Mouse (Mus musculus): ENCODE measurements around the gene Dscam. TPM values are rescaled to one million over a fixed set of nuclear protein-coding genes. Genes with fewer than 3 reads are reported as not detected.

Dscam gene
- polyA plus RNA-seq, 1 experiment from 2014 or later, result not detected

DNA sequence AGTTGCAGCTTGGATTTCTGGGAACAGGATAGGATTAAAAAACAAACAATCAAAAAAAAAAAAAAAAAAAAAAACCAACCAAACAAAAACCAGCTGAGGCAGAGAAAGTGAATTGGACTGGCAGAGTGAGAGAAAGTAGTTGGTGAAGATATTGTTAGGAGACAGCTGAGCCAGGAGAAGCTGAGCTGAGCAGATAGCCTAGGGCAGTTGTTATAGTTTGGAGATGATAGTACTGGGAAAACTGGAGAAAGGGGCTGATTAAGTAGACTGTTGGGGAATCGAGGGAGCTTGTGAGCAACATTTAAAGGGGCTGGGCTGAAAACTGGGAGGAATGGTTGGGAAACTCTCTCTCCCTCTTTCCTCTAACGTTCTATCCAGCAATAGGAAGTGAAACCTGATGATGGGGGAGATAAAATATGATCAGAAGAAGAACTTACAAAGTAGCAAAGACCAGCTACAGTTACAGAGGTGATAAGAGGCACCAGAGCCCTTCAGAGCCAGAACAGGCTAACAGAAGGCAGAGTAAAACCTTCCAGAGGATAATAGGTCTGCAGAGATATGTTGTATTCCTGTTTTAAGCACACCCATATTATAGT is 201.6 kb downstream of the Dscam start:
- no peaks in the 10 kb centered on the region for H3K36me3 ChIP-seq (ENCODE audit: control insufficient read depth, insufficient read depth, low read length)
- H3K27ac ChIP-seq (ENCODE audit: low read depth, low read length), result no peak overlapping the region
- no peak overlapping the region for H3K4me2 ChIP-seq (replicated peaks; ENCODE audit: low read depth, low read length)
- no peak overlapping the region for H3K9ac ChIP-seq (ENCODE audit: low read depth, low read length)
- 36% methylated on average over 2 of the region's 2 CpGs for WGBS
- H3K4me3 ChIP-seq (ENCODE audit: low read length), result no peak overlapping the region
- H3K4me1 ChIP-seq (ENCODE audit: control insufficient read depth, insufficient read depth, low read length), result no peaks in the 10 kb centered on the region
- no peaks in the 10 kb centered on the region for H3K27me3 ChIP-seq (ENCODE audit: control insufficient read depth, insufficient read depth, low read length)
- H3K9me3 ChIP-seq (ENCODE audit: control insufficient read depth, low read length), result no peaks in the 10 kb centered on the region
- ATAC-seq (ENCODE audit: low FRiP score, low TSS enrichment), result no peak

GRCm38 (mm10) chr16:96959695-96960094 is 210.9 kb downstream of the Dscam start:
- ATAC-seq (ENCODE audit: low FRiP score, low TSS enrichment), result no peak
- H3K9ac ChIP-seq (ENCODE audit: low read depth, low read length), result no peak overlapping the region
- no peak overlapping the region for H3K4me2 ChIP-seq (replicated peaks; ENCODE audit: low read depth, low read length)
- no peaks in the 10 kb centered on the region for H3K36me3 ChIP-seq (ENCODE audit: control insufficient read depth, insufficient read depth, low read length)
- no peaks in the 10 kb centered on the region for H3K9me3 ChIP-seq (ENCODE audit: control insufficient read depth, low read length)
- no peaks in the 10 kb centered on the region for H3K27me3 ChIP-seq (ENCODE audit: control insufficient read depth, insufficient read depth, low read length)
- H3K27ac ChIP-seq (ENCODE audit: low read depth, low read length), result no peak overlapping the region
- WGBS, result 82% methylated on average over 3 of the region's 3 CpGs
- H3K4me1 ChIP-seq (ENCODE audit: control insufficient read depth, insufficient read depth, low read length), result no peaks in the 10 kb centered on the region
- H3K4me3 ChIP-seq (ENCODE audit: low read length), result no peak overlapping the region

- Histone ChIP-seq H3K27me3 (ENCODE audit: control insufficient read depth, insufficient read depth, low read length) (no peaks in the 10 kb centered on the region), H3K9me3 (ENCODE audit: control insufficient read depth, low read length) (no peaks in the 10 kb centered on the region), H3K4me3 (ENCODE audit: low read length) (no peak overlapping the region), H3K27ac (ENCODE audit: low read depth, low read length) (no peak overlapping the region), H3K4me2 (replicated peaks; ENCODE audit: low read depth, low read length) (no peak overlapping the region), H3K9ac (ENCODE audit: low read depth, low read length) (no peak overlapping the region), H3K36me3 (ENCODE audit: control insufficient read depth, insufficient read depth, low read length) (no peaks in the 10 kb centered on the region), H3K4me1 (ENCODE audit: control insufficient read depth, insufficient read depth, low read length) (no peaks in the 10 kb centered on the region)
- WGBS, result 44% methylated on average over 11 of the region's 11 CpGs
- ATAC-seq (ENCODE audit: low FRiP score, low TSS enrichment), result no peak
These were observed 224.9 kb downstream of the Dscam start for GRCm38 (mm10) chr16:96945468-96946302.

DNA sequence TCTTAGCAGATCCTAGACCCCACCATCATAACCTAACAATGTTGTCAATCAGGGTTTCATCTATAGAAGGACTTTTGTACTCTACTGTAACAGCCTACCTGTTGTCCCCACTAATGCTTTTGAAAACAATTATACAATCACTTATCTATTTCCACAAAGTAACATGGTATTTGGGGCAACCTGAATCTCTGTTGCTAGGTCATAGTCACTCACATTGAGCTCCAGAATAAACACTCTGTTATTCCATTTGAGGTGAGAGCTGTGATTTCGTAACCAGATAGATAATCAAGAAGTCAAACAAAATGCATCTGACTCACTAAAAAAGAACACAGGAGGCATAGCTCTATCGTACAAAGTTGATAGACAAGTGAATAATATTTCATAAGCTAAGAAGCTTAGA is 226.9 kb downstream of the Dscam start:
- Histone ChIP-seq H3K4me2 (replicated peaks; ENCODE audit: low read depth, low read length) (no peak overlapping the region), H3K27ac (ENCODE audit: low read depth, low read length) (no peak overlapping the region), H3K9me3 (ENCODE audit: control insufficient read depth, low read length) (no peaks in the 10 kb centered on the region), H3K4me3 (ENCODE audit: low read length) (no peak overlapping the region), H3K9ac (ENCODE audit: low read depth, low read length) (no peak overlapping the region), H3K27me3 (ENCODE audit: control insufficient read depth, insufficient read depth, low read length) (no peaks in the 10 kb centered on the region), H3K4me1 (ENCODE audit: control insufficient read depth, insufficient read depth, low read length) (no peaks in the 10 kb centered on the region), H3K36me3 (ENCODE audit: control insufficient read depth, insufficient read depth, low read length) (no peaks in the 10 kb centered on the region)
- ATAC-seq (ENCODE audit: low FRiP score, low TSS enrichment), result no peak
- WGBS, result 84% methylated on average over 2 of the region's 2 CpGs

DNA sequence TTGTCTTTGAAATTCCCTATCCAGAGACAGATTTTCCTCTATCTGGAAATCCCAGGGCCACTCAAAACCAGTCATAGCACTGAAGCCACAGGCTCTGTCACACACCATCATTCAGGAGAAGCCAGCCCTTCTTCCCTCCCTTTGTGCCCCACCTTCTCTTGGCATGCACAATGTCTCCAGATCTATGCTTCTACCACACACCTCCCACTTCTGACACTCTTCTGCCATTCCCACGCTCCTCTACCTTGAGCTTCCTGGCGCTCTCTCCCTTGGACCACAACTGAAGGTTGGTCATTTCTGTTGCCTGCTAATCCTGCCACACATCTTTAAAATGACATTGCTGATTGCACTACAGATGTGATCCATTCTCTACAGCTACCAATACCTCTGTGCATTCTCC is 235.8 kb downstream of the Dscam start:
- Histone ChIP-seq H3K9me3 (ENCODE audit: control insufficient read depth, low read length) (no peaks in the 10 kb centered on the region), H3K4me3 (ENCODE audit: low read length) (no peak overlapping the region), H3K4me1 (ENCODE audit: control insufficient read depth, insufficient read depth, low read length) (no peaks in the 10 kb centered on the region), H3K27ac (ENCODE audit: low read depth, low read length) (no peak overlapping the region), H3K27me3 (ENCODE audit: control insufficient read depth, insufficient read depth, low read length) (no peaks in the 10 kb centered on the region), H3K9ac (ENCODE audit: low read depth, low read length) (no peak overlapping the region), H3K4me2 (replicated peaks; ENCODE audit: low read depth, low read length) (no peak overlapping the region), H3K36me3 (ENCODE audit: control insufficient read depth, insufficient read depth, low read length) (no peaks in the 10 kb centered on the region)
- WGBS, result 88% methylated on average over 2 of the region's 2 CpGs
- ATAC-seq (ENCODE audit: low FRiP score, low TSS enrichment), result no peak

DNA sequence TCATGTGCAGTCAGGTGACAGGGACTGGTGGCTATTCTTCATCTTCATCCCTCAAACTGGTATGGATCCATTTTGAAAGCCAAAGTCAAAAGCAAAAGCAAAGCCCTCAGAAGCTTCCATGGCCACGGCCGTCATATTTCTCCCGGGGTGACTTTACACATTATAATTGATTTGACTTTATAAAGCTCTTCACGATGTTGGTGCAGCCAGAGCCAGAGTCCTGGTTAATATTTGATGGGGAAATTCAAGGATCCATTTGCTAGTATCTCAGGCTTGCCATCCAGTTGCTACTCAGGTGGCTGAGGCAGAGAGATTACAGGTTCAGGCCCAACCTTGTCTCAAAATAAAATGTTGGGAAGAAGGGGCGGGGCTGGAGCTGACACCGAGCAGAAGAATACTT is 238.3 kb downstream of the Dscam start:
- ATAC-seq (ENCODE audit: low FRiP score, low TSS enrichment), result no peak
- no peaks in the 10 kb centered on the region for H3K36me3 ChIP-seq (ENCODE audit: control insufficient read depth, insufficient read depth, low read length)
- H3K4me2 ChIP-seq (replicated peaks; ENCODE audit: low read depth, low read length), result no peak overlapping the region
- H3K4me1 ChIP-seq (ENCODE audit: control insufficient read depth, insufficient read depth, low read length), result no peaks in the 10 kb centered on the region
- WGBS, result 89% methylated on average over 6 of the region's 6 CpGs
- no peaks in the 10 kb centered on the region for H3K9me3 ChIP-seq (ENCODE audit: control insufficient read depth, low read length)
- H3K9ac ChIP-seq (ENCODE audit: low read depth, low read length), result no peak overlapping the region
- no peak overlapping the region for H3K4me3 ChIP-seq (ENCODE audit: low read length)
- no peaks in the 10 kb centered on the region for H3K27me3 ChIP-seq (ENCODE audit: control insufficient read depth, insufficient read depth, low read length)
- H3K27ac ChIP-seq (ENCODE audit: low read depth, low read length), result no peak overlapping the region

DNA sequence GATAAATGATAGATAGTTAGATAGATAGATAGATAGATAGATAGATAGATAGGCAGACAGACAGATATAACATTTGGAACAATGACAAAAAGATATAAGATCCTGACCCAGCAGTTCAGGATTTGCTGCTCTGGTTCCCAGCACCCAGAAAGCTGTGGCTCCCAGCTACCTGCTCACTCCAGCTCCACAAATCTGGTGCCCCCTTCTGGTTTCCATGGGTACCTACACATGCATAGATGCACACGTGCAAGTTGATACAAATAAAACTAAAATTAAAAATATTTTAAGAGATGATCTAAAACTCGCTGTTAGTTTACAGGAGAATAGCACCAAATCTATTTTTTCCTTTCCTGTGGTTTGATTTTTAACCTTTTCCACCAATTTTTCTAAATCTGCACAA is 238.8 kb downstream of the Dscam start:
- H3K27me3 ChIP-seq (ENCODE audit: control insufficient read depth, insufficient read depth, low read length), result no peaks in the 10 kb centered on the region
- H3K9ac ChIP-seq (ENCODE audit: low read depth, low read length), result no peak overlapping the region
- H3K4me2 ChIP-seq (replicated peaks; ENCODE audit: low read depth, low read length), result no peak overlapping the region
- 73% methylated on average over 2 of the region's 2 CpGs for WGBS
- no peak overlapping the region for H3K4me3 ChIP-seq (ENCODE audit: low read length)
- no peak overlapping the region for H3K27ac ChIP-seq (ENCODE audit: low read depth, low read length)
- no peaks in the 10 kb centered on the region for H3K9me3 ChIP-seq (ENCODE audit: control insufficient read depth, low read length)
- ATAC-seq (ENCODE audit: low FRiP score, low TSS enrichment), result no peak
- H3K4me1 ChIP-seq (ENCODE audit: control insufficient read depth, insufficient read depth, low read length), result no peaks in the 10 kb centered on the region
- no peaks in the 10 kb centered on the region for H3K36me3 ChIP-seq (ENCODE audit: control insufficient read depth, insufficient read depth, low read length)

GRCm38 (mm10) chr16:96928011-96928410 is 242.5 kb downstream of the Dscam start:
- H3K9me3 ChIP-seq (ENCODE audit: control insufficient read depth, low read length), result no peaks in the 10 kb centered on the region
- H3K27me3 ChIP-seq (ENCODE audit: control insufficient read depth, insufficient read depth, low read length), result no peaks in the 10 kb centered on the region
- no peaks in the 10 kb centered on the region for H3K4me1 ChIP-seq (ENCODE audit: control insufficient read depth, insufficient read depth, low read length)
- ATAC-seq (ENCODE audit: low FRiP score, low TSS enrichment), result no peak
- H3K4me3 ChIP-seq (ENCODE audit: low read length), result no peak overlapping the region
- whole genome bisulfite sequencing, result 88% methylated on average over 1 of the region's 1 CpGs
- no peak overlapping the region for H3K9ac ChIP-seq (ENCODE audit: low read depth, low read length)
- no peak overlapping the region for H3K4me2 ChIP-seq (replicated peaks; ENCODE audit: low read depth, low read length)
- H3K27ac ChIP-seq (ENCODE audit: low read depth, low read length), result no peak overlapping the region
- H3K36me3 ChIP-seq (ENCODE audit: control insufficient read depth, insufficient read depth, low read length), result no peaks in the 10 kb centered on the region

DNA sequence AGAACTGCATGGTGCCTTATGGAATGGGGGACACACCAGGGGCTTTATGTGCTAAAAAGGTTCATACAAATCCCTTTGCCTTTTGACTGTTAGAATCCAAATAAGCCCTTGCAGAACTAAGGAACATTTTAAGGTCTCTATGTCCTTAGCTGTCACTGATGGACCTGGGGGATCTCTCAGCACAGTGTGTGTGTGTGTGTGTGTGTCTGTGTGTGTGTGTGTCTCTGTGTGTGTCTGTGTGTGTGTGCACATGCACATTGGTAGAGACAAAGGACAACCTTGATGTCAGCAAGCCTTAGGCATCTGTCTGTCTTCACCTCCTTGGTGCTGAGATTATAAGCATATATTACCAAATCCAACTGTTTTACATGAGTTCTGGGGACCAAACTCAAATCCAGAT is 243.1 kb downstream of the Dscam start:
- no peaks in the 10 kb centered on the region for H3K36me3 ChIP-seq (ENCODE audit: control insufficient read depth, insufficient read depth, low read length)
- no peaks in the 10 kb centered on the region for H3K4me1 ChIP-seq (ENCODE audit: control insufficient read depth, insufficient read depth, low read length)
- ATAC-seq (ENCODE audit: low FRiP score, low TSS enrichment), result no peak
- H3K4me3 ChIP-seq (ENCODE audit: low read length), result no peak overlapping the region
- no peak overlapping the region for H3K9ac ChIP-seq (ENCODE audit: low read depth, low read length)
- no peaks in the 10 kb centered on the region for H3K27me3 ChIP-seq (ENCODE audit: control insufficient read depth, insufficient read depth, low read length)
- H3K4me2 ChIP-seq (replicated peaks; ENCODE audit: low read depth, low read length), result no peak overlapping the region
- H3K9me3 ChIP-seq (ENCODE audit: control insufficient read depth, low read length), result no peaks in the 10 kb centered on the region
- H3K27ac ChIP-seq (ENCODE audit: low read depth, low read length), result no peak overlapping the region
